Mouse (Mus musculus): Measurements from ENCODE around the gene Timeless. TPM values are rescaled to one million over a fixed set of nuclear protein-coding genes. Genes with fewer than 3 reads are reported as not detected.
"Not testable (repeated sequence)": the region's sequence is repeated elsewhere in the genome, so short reads cannot be mapped to it uniquely, and the experiment has no call there.

Gene Timeless
- polyA plus RNA-seq, 1 experiment, result 2.7 TPM

DNA sequence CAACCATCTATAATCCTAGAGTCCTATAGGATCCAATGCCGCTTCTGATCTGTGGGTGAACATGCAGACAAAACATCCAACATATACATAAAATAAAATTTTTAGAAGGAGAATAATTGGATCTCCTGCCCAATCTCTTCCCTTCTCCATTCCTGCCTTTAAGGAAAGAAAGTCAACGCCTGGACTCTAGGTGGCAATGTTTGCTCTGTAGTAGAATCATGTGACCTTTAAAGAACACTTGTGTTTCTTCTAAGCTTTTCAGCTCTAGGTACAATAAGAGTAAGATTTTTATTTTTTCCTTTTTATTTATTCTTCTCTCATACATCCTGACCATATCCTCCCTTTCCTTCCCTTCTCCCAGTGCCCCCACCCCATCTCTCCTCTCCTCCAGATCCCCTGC is 40.0 kb downstream of the Timeless start:
- H3K4me3 ChIP-seq (replicated peaks), result no peak overlapping the region
- H3K36me3 ChIP-seq (ENCODE audit: control insufficient read depth), result peaks cover 10% of the 10 kb centered on the region
- no peaks in the 10 kb centered on the region for H3K27me3 ChIP-seq (ENCODE audit: control insufficient read depth)
- TF ChIP-seq TAL1 (IDR thresholded peaks at IDR 0.05; ENCODE audit: low read length) (no peak), GATA1 (IDR thresholded peaks at IDR 0.05; ENCODE audit: low read length) (no peak)
- H3K9me3 ChIP-seq (ENCODE audit: control insufficient read depth, low read length), result no peaks in the 10 kb centered on the region
- peaks cover 32% of the 10 kb centered on the region for H3K4me1 ChIP-seq (ENCODE audit: control insufficient read depth)

GRCm38 (mm10) chr10:128272819-128273439 is 41.1 kb downstream of the Timeless start:
- Histone ChIP-seq H3K4me1 (ENCODE audit: control insufficient read depth) (peaks cover 32% of the 10 kb centered on the region), H3K36me3 (ENCODE audit: control insufficient read depth) (peaks cover 16% of the 10 kb centered on the region)
- not testable (repeated sequence) for H3K9me3 ChIP-seq (ENCODE audit: control insufficient read depth, low read length)

DNA sequence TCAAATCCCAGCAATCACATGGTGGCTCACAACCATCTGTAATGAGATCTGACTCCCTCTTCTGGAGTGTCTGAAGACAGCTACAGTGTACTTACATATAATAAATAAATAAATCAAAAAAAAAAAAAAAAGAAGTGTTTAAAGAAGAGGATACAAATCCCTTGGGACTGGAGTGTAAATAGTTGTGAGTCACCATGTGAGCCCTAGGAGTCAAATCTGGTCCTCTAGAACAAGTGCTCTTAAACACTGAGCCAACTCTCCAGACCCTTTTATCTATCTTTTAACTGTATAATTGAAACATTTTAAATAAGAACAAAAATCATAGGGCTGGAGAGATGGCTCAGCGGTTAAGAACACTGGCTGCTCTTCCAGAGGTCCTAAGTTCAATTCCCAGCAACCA is 43.5 kb downstream of the Timeless start:
- not testable (repeated sequence) for H3K27me3 ChIP-seq (ENCODE audit: control insufficient read depth); H3K4me3 ChIP-seq (replicated peaks); H3K9me3 ChIP-seq (ENCODE audit: control insufficient read depth, low read length)
- Histone ChIP-seq H3K4me1 (ENCODE audit: control insufficient read depth) (peaks cover 17% of the 10 kb centered on the region), H3K36me3 (ENCODE audit: control insufficient read depth) (peaks cover 33% of the 10 kb centered on the region)

More at GRCm38 (mm10) chr10:128272819-128273439, 41.1 kb downstream of the Timeless start:
- not testable (repeated sequence) for H3K27me3 ChIP-seq (ENCODE audit: control insufficient read depth); H3K4me3 ChIP-seq (replicated peaks)

GRCm38 (mm10) chr10:128278158-128278557 is 46.3 kb downstream of the Timeless start:
- Histone ChIP-seq H3K9me3 (ENCODE audit: control insufficient read depth, low read length) (no peaks in the 10 kb centered on the region), H3K4me3 (replicated peaks) (no peak overlapping the region), H3K4me1 (ENCODE audit: control insufficient read depth) (peaks cover 3% of the 10 kb centered on the region), H3K36me3 (ENCODE audit: control insufficient read depth) (peaks cover 53% of the 10 kb centered on the region), H3K27me3 (ENCODE audit: control insufficient read depth) (no peaks in the 10 kb centered on the region)
- TF ChIP-seq GATA1 (IDR thresholded peaks at IDR 0.05; ENCODE audit: low read length), result no peak
- TF ChIP-seq TAL1 (IDR thresholded peaks at IDR 0.05; ENCODE audit: low read length), result no peak

GRCm38 (mm10) chr10:128280943-128281342 is 49.1 kb downstream of the Timeless start:
- Histone ChIP-seq H3K36me3 (ENCODE audit: control insufficient read depth) (peaks cover 74% of the 10 kb centered on the region), H3K4me1 (ENCODE audit: control insufficient read depth) (peaks cover 5% of the 10 kb centered on the region), H3K9me3 (ENCODE audit: control insufficient read depth, low read length) (no peaks in the 10 kb centered on the region), H3K4me3 (replicated peaks) (no peak overlapping the region), H3K27me3 (ENCODE audit: control insufficient read depth) (no peaks in the 10 kb centered on the region)
- TF ChIP-seq TAL1 (IDR thresholded peaks at IDR 0.05; ENCODE audit: low read length), result no peak
- TF ChIP-seq GATA1 (IDR thresholded peaks at IDR 0.05; ENCODE audit: low read length), result no peak

DNA sequence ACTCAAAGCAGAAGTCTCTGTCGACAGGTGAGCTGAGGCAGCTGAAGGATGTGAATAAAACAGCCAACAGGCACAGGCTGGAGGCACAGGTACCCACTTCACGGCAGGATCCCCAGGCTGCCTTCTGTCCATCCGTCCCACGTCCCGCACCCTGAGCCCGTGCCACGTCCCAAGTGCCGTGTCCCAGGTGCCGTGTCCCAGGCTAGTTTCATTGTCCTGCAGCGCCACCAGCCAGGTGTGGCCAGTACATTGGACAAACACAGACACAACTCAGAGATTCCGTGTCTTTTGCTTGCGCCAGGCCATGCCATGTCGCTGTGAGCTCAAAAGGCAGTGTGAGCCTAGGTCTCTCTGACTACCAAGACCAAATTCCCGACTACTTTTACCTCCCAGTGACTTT is 49.8 kb downstream of the Timeless start:
- TF ChIP-seq GATA1 (IDR thresholded peaks at IDR 0.05; ENCODE audit: low read length) (no peak), TAL1 (IDR thresholded peaks at IDR 0.05; ENCODE audit: low read length) (no peak)
- Histone ChIP-seq H3K27me3 (ENCODE audit: control insufficient read depth) (no peaks in the 10 kb centered on the region), H3K9me3 (ENCODE audit: control insufficient read depth, low read length) (no peaks in the 10 kb centered on the region), H3K4me1 (ENCODE audit: control insufficient read depth) (peaks cover 5% of the 10 kb centered on the region), H3K4me3 (replicated peaks) (no peak overlapping the region), H3K36me3 (ENCODE audit: control insufficient read depth) (peaks cover 77% of the 10 kb centered on the region)

DNA sequence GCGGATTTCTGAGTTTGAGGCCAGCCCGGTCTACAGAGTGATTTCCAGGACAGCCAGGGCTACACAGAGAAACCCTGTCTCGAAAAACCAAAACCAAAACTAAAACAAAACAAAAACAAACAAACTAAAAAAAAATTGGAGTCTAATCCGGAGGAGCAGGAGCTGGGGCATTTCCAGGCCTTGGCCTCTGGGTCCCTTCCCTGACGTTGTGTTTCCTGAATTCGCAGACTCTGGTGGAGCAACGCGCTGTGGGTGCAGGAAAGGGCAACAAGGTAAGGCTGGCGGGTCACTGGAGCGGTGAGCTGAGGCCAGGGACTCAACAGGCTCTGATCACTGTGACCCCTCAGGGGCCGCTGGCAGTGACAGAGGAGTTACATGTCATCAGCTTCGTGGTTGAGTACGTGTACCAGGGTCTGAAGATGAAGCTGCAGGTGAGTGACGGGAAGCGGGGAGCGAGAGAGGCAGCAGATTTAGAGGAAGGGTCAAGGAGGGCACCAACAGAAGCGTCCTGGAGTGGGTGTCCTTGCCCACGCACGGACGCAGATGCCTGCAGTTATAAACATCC is 51.1 kb downstream of the Timeless start:
- Histone ChIP-seq H3K27me3 (ENCODE audit: control insufficient read depth) (no peaks in the 10 kb centered on the region), H3K4me1 (ENCODE audit: control insufficient read depth) (peaks cover 5% of the 10 kb centered on the region), H3K4me3 (replicated peaks) (no peak overlapping the region), H3K36me3 (ENCODE audit: control insufficient read depth) (peaks cover 69% of the 10 kb centered on the region), H3K9me3 (ENCODE audit: control insufficient read depth, low read length) (no peaks in the 10 kb centered on the region)
- no peak for TF ChIP-seq GATA1 (IDR thresholded peaks at IDR 0.05; ENCODE audit: low read length)
- no peak for TF ChIP-seq TAL1 (IDR thresholded peaks at IDR 0.05; ENCODE audit: low read length)

- H3K36me3 ChIP-seq (ENCODE audit: control insufficient read depth), result peaks cover 70% of the 10 kb centered on the region
- no peaks in the 10 kb centered on the region for H3K9me3 ChIP-seq (ENCODE audit: control insufficient read depth, low read length)
- H3K4me1 ChIP-seq (ENCODE audit: control insufficient read depth), result peaks cover 5% of the 10 kb centered on the region
- TF ChIP-seq TAL1 (IDR thresholded peaks at IDR 0.05; ENCODE audit: low read length) (no peak), GATA1 (IDR thresholded peaks at IDR 0.05; ENCODE audit: low read length) (no peak)
- no peak overlapping the region for H3K4me3 ChIP-seq (replicated peaks)
- H3K27me3 ChIP-seq (ENCODE audit: control insufficient read depth), result no peaks in the 10 kb centered on the region
These were observed 52.0 kb downstream of the Timeless start for GRCm38 (mm10) chr10:128283604-128284579.

- not testable (repeated sequence) for H3K4me1 ChIP-seq (ENCODE audit: control insufficient read depth); H3K9me3 ChIP-seq (ENCODE audit: control insufficient read depth, low read length); H3K27me3 ChIP-seq (ENCODE audit: control insufficient read depth); H3K4me3 ChIP-seq (replicated peaks)
- peaks cover 43% of the 10 kb centered on the region for H3K36me3 ChIP-seq (ENCODE audit: control insufficient read depth)
These were observed 58.7 kb downstream of the Timeless start for GRCm38 (mm10) chr10:128290594-128290993.
